Mouse (Mus musculus): ENCODE results near the gene Zfp446. TPM values are rescaled to one million over a fixed set of nuclear protein-coding genes. Genes with fewer than 3 reads are reported as not detected.
A peak's percentile ranks its signal among the peaks of the same experiment; 100 is the strongest.

Zfp446 gene
- polyA plus RNA-seq, 1 experiment from 2014 or later = 2.1 TPM

GRCm38 (mm10) chr7:12961511-12962141 lies 16.0 kb upstream of the Zfp446 start:
- TF ChIP-seq CTCF (IDR thresholded peaks at IDR 0.05; ENCODE audit: low read depth) = no peak
- Histone ChIP-seq H3K9ac (ENCODE audit: low read length) (peak overlapping the region; percentile 51), H3K4me2 (replicated peaks; ENCODE audit: low read depth) (peak overlapping the region; percentile 59), H3K27ac (replicated peaks) (peak overlapping the region; percentile 65), H3K4me3 (ENCODE audit: low read depth, low read length) (peak overlapping the region; percentile 37), H3K9me3 (ENCODE audit: control insufficient read depth, low read length) (no peaks in the 10 kb centered on the region), H3K27me3 (ENCODE audit: control insufficient read depth, insufficient read depth, low read length) (no peaks in the 10 kb centered on the region), H3K4me1 (replicated peaks; ENCODE audit: control insufficient read depth, insufficient read depth) (no peaks in the 10 kb centered on the region), H3K36me3 (ENCODE audit: control insufficient read depth, insufficient read depth, low read length) (no peaks in the 10 kb centered on the region)
- 2% methylated on average over 29 of the region's 29 CpGs for WGBS
- peak; percentile 65 for DNase-seq (ENCODE audit: low spot score)
- peak; percentile 77 for ATAC-seq (ENCODE audit: low FRiP score, low TSS enrichment)

GRCm38 (mm10) chr7:12965678-12966091 lies 12.0 kb upstream of the Zfp446 start, which contains the start of gene Zfp324:
Gene Zfp324, plus strand, starts transcription at chr7:12965838.
- no peaks in the 10 kb centered on the region for H3K9me3 ChIP-seq (ENCODE audit: control insufficient read depth, low read length)
- TF ChIP-seq EP300 (optimal IDR thresholded peaks at IDR 0.05) (no peak), CTCF (IDR thresholded peaks at IDR 0.05; ENCODE audit: low read depth) (no peak)
- H3K27me3 ChIP-seq (ENCODE audit: control insufficient read depth, insufficient read depth, low read length) = no peaks in the 10 kb centered on the region
- peak within 1 kb of the TSS; percentile 95 for H3K4me2 ChIP-seq (replicated peaks; ENCODE audit: low read depth)
- H3K27ac ChIP-seq (replicated peaks) = peak within 1 kb of the TSS; percentile 86
- H3K9ac ChIP-seq (ENCODE audit: low read length) = peak within 1 kb of the TSS; percentile 84
- ATAC-seq (ENCODE audit: low FRiP score, low TSS enrichment) (peak; percentile 90), DNase-seq (ENCODE audit: low spot score) (peak; percentile 89)
- H3K36me3 ChIP-seq (ENCODE audit: control insufficient read depth, insufficient read depth, low read length) = peaks cover 15% of the 10 kb centered on the region
- WGBS = under 1% methylated on average over 23 of the region's 23 CpGs
- H3K4me1 ChIP-seq (replicated peaks; ENCODE audit: control insufficient read depth, insufficient read depth) = no peaks in the 10 kb centered on the region
- H3K4me3 ChIP-seq (ENCODE audit: low read depth, low read length) = peak within 1 kb of the TSS; percentile 91

- Histone ChIP-seq H3K4me1 (replicated peaks; ENCODE audit: control insufficient read depth, insufficient read depth) (no peaks in the 10 kb centered on the region), H3K9me3 (ENCODE audit: control insufficient read depth, low read length) (no peaks in the 10 kb centered on the region), H3K4me3 (ENCODE audit: low read depth, low read length) (peak overlapping the region; percentile 91), H3K27me3 (ENCODE audit: control insufficient read depth, insufficient read depth, low read length) (no peaks in the 10 kb centered on the region), H3K4me2 (replicated peaks; ENCODE audit: low read depth) (peak overlapping the region; percentile 95), H3K27ac (replicated peaks) (peak overlapping the region; percentile 86), H3K9ac (ENCODE audit: low read length) (peak overlapping the region; percentile 84), H3K36me3 (ENCODE audit: control insufficient read depth, insufficient read depth, low read length) (peaks cover 21% of the 10 kb centered on the region)
- under 1% methylated on average over 26 of the region's 29 CpGs for WGBS
- ATAC-seq (ENCODE audit: low FRiP score, low TSS enrichment) (peak; percentile 57), DNase-seq (ENCODE audit: low spot score) (peak; percentile 76)
- TF ChIP-seq CTCF (IDR thresholded peaks at IDR 0.05; ENCODE audit: low read depth) = no peak
- TF ChIP-seq EP300 (optimal IDR thresholded peaks at IDR 0.05) = no peak
These were observed 11.4 kb upstream of the Zfp446 start for GRCm38 (mm10) chr7:12966104-12966845.

GRCm38 (mm10) chr7:12970906-12971305 lies 6.7 kb upstream of the Zfp446 start:
- H3K9me3 ChIP-seq (ENCODE audit: control insufficient read depth, low read length) = no peaks in the 10 kb centered on the region
- no peak overlapping the region for H3K4me2 ChIP-seq (replicated peaks; ENCODE audit: low read depth)
- no peak overlapping the region for H3K9ac ChIP-seq (ENCODE audit: low read length)
- no peak for TF ChIP-seq CTCF (IDR thresholded peaks at IDR 0.05; ENCODE audit: low read depth)
- no peak for TF ChIP-seq EP300 (optimal IDR thresholded peaks at IDR 0.05)
- no peak overlapping the region for H3K4me3 ChIP-seq (ENCODE audit: low read depth, low read length)
- H3K36me3 ChIP-seq (ENCODE audit: control insufficient read depth, insufficient read depth, low read length) = peaks cover 27% of the 10 kb centered on the region
- H3K27ac ChIP-seq (replicated peaks) = no peak overlapping the region
- ATAC-seq (ENCODE audit: low FRiP score, low TSS enrichment) (no peak), DNase-seq (ENCODE audit: low spot score) (no peak)
- no peaks in the 10 kb centered on the region for H3K27me3 ChIP-seq (ENCODE audit: control insufficient read depth, insufficient read depth, low read length)
- 94% methylated on average over 25 of the region's 25 CpGs for WGBS
- H3K4me1 ChIP-seq (replicated peaks; ENCODE audit: control insufficient read depth, insufficient read depth) = no peaks in the 10 kb centered on the region

GRCm38 (mm10) chr7:12978931-12979722 lies 1.5 kb downstream of the Zfp446 start:
- 0 out of 2 replicates have a peak overlapping the region, but pooled peaks have one; percentile 89 for H3K27ac ChIP-seq (replicated peaks)
- no peaks in the 10 kb centered on the region for H3K9me3 ChIP-seq (ENCODE audit: control insufficient read depth, low read length)
- TF ChIP-seq CTCF (IDR thresholded peaks at IDR 0.05; ENCODE audit: low read depth) = no peak
- no peak for TF ChIP-seq EP300 (optimal IDR thresholded peaks at IDR 0.05)
- 0 out of 2 replicates have a peak overlapping the region, but pooled peaks have one; percentile 70 for H3K9ac ChIP-seq (ENCODE audit: low read length)
- no peaks in the 10 kb centered on the region for H3K27me3 ChIP-seq (ENCODE audit: control insufficient read depth, insufficient read depth, low read length)
- WGBS = 80% methylated on average over 18 of the region's 18 CpGs
- no peaks in the 10 kb centered on the region; the same call in 1 of the 2 replicates for H3K36me3 ChIP-seq (ENCODE audit: control insufficient read depth, insufficient read depth, low read length)
- H3K4me2 ChIP-seq (replicated peaks; ENCODE audit: low read depth) = peak overlapping the region; percentile 66
- no peak for DNase-seq (ENCODE audit: low spot score)
- ATAC-seq (ENCODE audit: low FRiP score, low TSS enrichment) = no peak
- no peaks in the 10 kb centered on the region for H3K4me1 ChIP-seq (replicated peaks; ENCODE audit: control insufficient read depth, insufficient read depth)
- no peak overlapping the region for H3K4me3 ChIP-seq (ENCODE audit: low read depth, low read length)
